Mouse (Mus musculus) neural tube, embryonic 14.5 days (tissue): ENCODE results near the gene Olfr390. TPM values are rescaled to one million over a fixed set of nuclear protein-coding genes. Genes with fewer than 3 reads are reported as not detected.

ENCODE experiments used
- ATAC-seq: fragments of 200-750 bp; cut with Nextera tagmentation; 2 replicates; pipeline ENCODE4 v1.8.0; 2017; ENCODE audit warnings: low read depth, mild to moderate bottlenecking, moderate TSS enrichment, moderate library complexity
- H3K27ac ChIP-seq: fragments of 300-500 bp; sonication (generic); 2 replicates; pipeline ENCODE4 v1.5.1; 2014; ENCODE audit warnings: low read depth, mild to moderate bottlenecking, control low read depth, low read length, moderate library complexity, mixed read lengths
- H3K27me3 ChIP-seq: fragments of 300-500 bp; sonication (generic); 2 replicates; pipeline ENCODE4 v1.6.1; 2014; ENCODE audit warnings: low read length; ENCODE audit not compliant: control insufficient read depth, insufficient read depth
- H3K36me3 ChIP-seq: fragments of 300-500 bp; sonication (generic); 2 replicates; pipeline ENCODE4 v1.6.1; 2014; ENCODE audit warnings: low read length, mixed read lengths; ENCODE audit not compliant: control insufficient read depth, insufficient read depth
- H3K4me1 ChIP-seq: fragments of 300-500 bp; sonication (generic); 2 replicates; pipeline ENCODE4 v1.6.1; 2014; ENCODE audit warnings: low read length; ENCODE audit not compliant: control insufficient read depth, insufficient read depth
- H3K4me2 ChIP-seq: fragments of 300-500 bp; sonication (generic); 2 replicates; pipeline ENCODE4 v1.6.1; 2014; ENCODE audit warnings: mild to moderate bottlenecking, low read depth, low read length, control low read depth
- H3K4me3 ChIP-seq: fragments of 300-500 bp; sonication (generic); 2 replicates; pipeline ENCODE4 v1.5.1; 2014; ENCODE audit warnings: low read depth, low read length, control low read depth, mixed read lengths
- H3K9ac ChIP-seq: fragments of 300-500 bp; sonication (generic); replicated peaks from 2 replicates; pipeline ENCODE4 v1.6.1; 2014; ENCODE audit warnings: low read depth, mild to moderate bottlenecking, control low read depth, low read length, mixed read lengths
- H3K9me3 ChIP-seq: fragments of 300-500 bp; sonication (generic); 2 replicates; pipeline ENCODE4 v1.6.1; 2016; ENCODE audit warnings: low read length; ENCODE audit not compliant: control insufficient read depth
- WGBS: fragments of 180-500 bp; shearing (Covaris S2); extraction: QIAGEN DNeasy Blood & Tissue Kit; methylation state at CpG from one replicate; pipeline ENCODE4 v1.1.7; 2014; 5-methylcytosine and 5-hydroxymethylcytosine counted together
- polyA plus RNA-seq: library from polyadenylated mRNA; unstranded; fragments of >200 nt; fragmentation: Nextera tagmentation; extraction: Ambion mirVana; gene quantifications from 2 replicates; pipeline ENCODE4 v1.2.1, GENCODE M21; 2014

The Olfr390 gene
- polyA plus RNA-seq, result not detected in 2 replicates

DNA sequence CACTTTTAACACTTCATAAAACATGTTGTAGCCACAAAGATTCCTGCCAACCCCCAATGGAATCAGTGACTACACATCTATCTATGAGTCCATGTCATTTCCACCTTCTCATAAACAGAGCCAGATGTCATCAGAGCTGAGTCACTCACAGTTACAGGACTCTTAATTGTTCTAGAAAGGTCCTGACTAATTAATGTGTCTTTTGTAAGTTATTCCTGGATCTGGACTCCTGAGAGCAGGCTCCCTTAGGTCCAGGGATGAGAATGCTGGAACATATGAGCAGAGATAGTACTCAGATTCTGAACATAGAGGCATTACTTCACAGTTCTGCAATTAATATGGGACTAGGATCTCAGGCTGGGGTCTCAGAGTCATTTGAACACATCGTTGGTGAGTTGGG is at the start of gene Olfr390:
Olfr390 (plus strand) TSS at position 301 of the 400 bp plus-strand sequence.
- ATAC-seq, result no peak
- H3K4me3 ChIP-seq, result no peak within 1 kb of the TSS
- WGBS, result 78% methylated on average over 1 of the region's 1 CpGs
- H3K4me1 ChIP-seq, result no peaks in the 10 kb centered on the region
- no peak within 1 kb of the TSS for H3K9ac ChIP-seq
- no peak within 1 kb of the TSS for H3K27ac ChIP-seq
- H3K27me3 ChIP-seq, result no peaks in the 10 kb centered on the region
- no peaks in the 10 kb centered on the region; the same call in 1 of the 2 replicates for H3K9me3 ChIP-seq
- H3K36me3 ChIP-seq, result no peaks in the 10 kb centered on the region
- no peak within 1 kb of the TSS for H3K4me2 ChIP-seq

DNA sequence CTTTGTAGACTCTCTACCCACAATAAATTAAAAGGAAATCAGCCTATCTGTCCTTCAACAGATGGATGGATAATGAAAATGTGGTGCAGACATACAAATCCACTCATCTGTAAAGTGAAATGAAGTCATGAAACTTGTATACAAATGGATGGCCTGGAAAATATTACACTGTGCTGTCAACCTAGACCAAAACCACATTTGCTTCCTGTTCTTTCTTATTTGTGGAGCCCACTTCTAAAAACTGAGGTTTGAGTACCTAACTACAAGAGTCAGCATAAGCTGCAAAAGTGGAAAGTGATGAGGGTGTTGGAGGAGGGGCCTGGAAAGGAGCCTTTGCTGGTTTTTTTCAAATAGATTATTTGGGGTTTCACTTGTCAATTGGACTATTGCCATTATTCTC is 23.6 kb upstream of the Olfr390 start:
- Histone ChIP-seq H3K4me1 (no peaks in the 10 kb centered on the region), H3K36me3 (no peaks in the 10 kb centered on the region), H3K9me3 (peaks cover 4% of the 10 kb centered on the region; the same call in 1 of the 2 replicates), H3K9ac (no peak overlapping the region), H3K4me2 (no peak overlapping the region), H3K27me3 (no peaks in the 10 kb centered on the region), H3K4me3 (no peak overlapping the region), H3K27ac (no peak overlapping the region)
- ATAC-seq, result no peak

DNA sequence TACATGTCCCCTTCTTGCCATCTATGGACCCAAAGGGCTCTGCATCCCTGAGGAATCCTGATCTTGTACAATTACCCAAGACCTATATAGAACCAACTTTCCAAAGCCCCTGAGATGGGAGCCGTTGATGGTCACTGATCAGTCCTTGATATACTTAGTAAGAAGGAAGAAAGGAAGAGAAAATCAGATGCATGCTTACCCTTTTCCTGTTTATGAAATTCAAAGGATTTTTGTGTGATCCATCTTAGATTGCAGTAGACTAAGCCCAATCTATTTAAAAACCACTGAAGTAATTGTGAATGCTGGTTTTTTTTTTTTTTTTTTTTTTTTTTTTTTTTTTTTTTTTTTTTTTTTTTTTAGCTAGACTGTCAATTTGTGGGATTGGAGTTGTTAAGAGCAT is 2.2 kb upstream of the Olfr390 start, which contains the start of gene Olfr389:
Olfr389 (minus strand) TSS at position 101 of the 400 bp plus-strand sequence.
- ATAC-seq, result no peak
- WGBS, result 91% methylated on average over 1 of the region's 1 CpGs

DNA sequence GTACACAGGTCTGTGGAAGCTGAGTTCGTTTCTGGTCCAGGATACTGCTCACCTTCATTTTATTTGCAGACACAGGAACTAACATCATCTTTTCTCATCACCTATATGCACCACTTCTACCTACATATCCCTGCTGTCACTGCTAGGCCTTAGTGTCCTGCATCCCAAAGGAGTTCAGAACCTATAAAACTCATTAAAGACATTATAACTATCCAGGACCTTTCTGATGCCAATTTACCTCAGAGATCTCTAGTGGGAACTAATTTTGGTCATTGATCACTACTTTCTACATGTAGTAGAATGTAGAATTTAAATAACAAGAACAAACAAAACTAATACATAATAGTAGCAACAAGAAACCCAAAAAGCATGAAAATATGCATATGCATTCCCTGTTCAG is 20.2 kb downstream of the Olfr390 start, which contains the start of gene Olfr391-ps:
Olfr391-ps (minus strand) TSS at position 101 of the 400 bp plus-strand sequence.
- H3K36me3 ChIP-seq, result no peaks in the 10 kb centered on the region
- H3K4me2 ChIP-seq, result no peak within 1 kb of the TSS
- H3K9me3 ChIP-seq, result no peaks in the 10 kb centered on the region; the same call in 1 of the 2 replicates
- no peak within 1 kb of the TSS for H3K9ac ChIP-seq
- H3K27me3 ChIP-seq, result no peaks in the 10 kb centered on the region
- no peak within 1 kb of the TSS for H3K4me3 ChIP-seq
- no peak within 1 kb of the TSS for H3K27ac ChIP-seq
- H3K4me1 ChIP-seq, result no peaks in the 10 kb centered on the region
- WGBS, result 49% methylated on average over 1 of the region's 1 CpGs
- no peak for ATAC-seq

More for the DNA sequence above, 2.2 kb upstream of the Olfr390 start, which contains the start of gene Olfr389:
- no peak within 1 kb of the TSS for H3K4me3 ChIP-seq
- H3K36me3 ChIP-seq, result no peaks in the 10 kb centered on the region
- H3K27ac ChIP-seq, result no peak within 1 kb of the TSS
- no peak within 1 kb of the TSS for H3K4me2 ChIP-seq
- no peaks in the 10 kb centered on the region; the same call in 1 of the 2 replicates for H3K9me3 ChIP-seq
- H3K27me3 ChIP-seq, result no peaks in the 10 kb centered on the region
- H3K9ac ChIP-seq, result no peak within 1 kb of the TSS
- H3K4me1 ChIP-seq, result no peaks in the 10 kb centered on the region

GRCm38 (mm10) chr11:73816949-73817348 is 34.2 kb downstream of the Olfr390 start, which contains the start of gene Olfr392:
TSS of gene Olfr392 (minus strand) at chr11:73817049.
- H3K27me3 ChIP-seq, result no peaks in the 10 kb centered on the region
- no peak within 1 kb of the TSS for H3K9ac ChIP-seq
- H3K4me2 ChIP-seq, result no peak within 1 kb of the TSS
- no peak within 1 kb of the TSS for H3K4me3 ChIP-seq
- no peaks in the 10 kb centered on the region for H3K36me3 ChIP-seq
- no peak for ATAC-seq
- H3K9me3 ChIP-seq, result peaks cover 5% of the 10 kb centered on the region; the same call in 1 of the 2 replicates
- H3K4me1 ChIP-seq, result no peaks in the 10 kb centered on the region
- 97% methylated on average over 1 of the region's 1 CpGs for WGBS
- H3K27ac ChIP-seq, result no peak within 1 kb of the TSS

Other genes with a start within 250 kb of the Olfr390 start
- not detected in 2 replicates for gene Olfr385, start 190.0 kb upstream of the Olfr390 start, polyA plus RNA-seq
- not detected in 2 replicates for gene Olfr384, start 184.4 kb upstream of the Olfr390 start, polyA plus RNA-seq
- not detected in 2 replicates for gene Zfp735, start 94.2 kb upstream of the Olfr390 start, polyA plus RNA-seq
- not detected in 2 replicates for gene Olfr389, start 2.3 kb upstream of the Olfr390 start, polyA plus RNA-seq
- not detected in 2 replicates for gene Olfr391-ps, start 20.1 kb downstream of the Olfr390 start, polyA plus RNA-seq
- not detected in 2 replicates for gene Olfr392, start 34.1 kb downstream of the Olfr390 start, polyA plus RNA-seq
- not detected in 2 replicates for gene Olfr393, start 68.5 kb downstream of the Olfr390 start, polyA plus RNA-seq
- gene Olfr394, start 107.8 kb downstream of the Olfr390 start, polyA plus RNA-seq, result not detected in 2 replicates
- not detected in 2 replicates for gene Olfr395, start 126.3 kb downstream of the Olfr390 start, polyA plus RNA-seq
- gene Olfr23, start 153.7 kb downstream of the Olfr390 start, polyA plus RNA-seq, result not detected in 2 replicates
- not detected in 2 replicates for gene Olfr397, start 177.9 kb downstream of the Olfr390 start, polyA plus RNA-seq
- gene Olfr398, start 207.4 kb downstream of the Olfr390 start, polyA plus RNA-seq, result not detected in 2 replicates